Mouse (Mus musculus) forelimb bud, embryonic 11.5 days (tissue): ENCODE data around the gene Rab1a.

ENCODE experiments used
- DNase-seq: peaks from one replicate; pipeline ENCODE4 v3.0.0-alpha.2; 2012; ENCODE audit warnings: low read depth, low spot score

The Rab1a gene

GRCm38 (mm10) chr11:20247146-20247855, 46.1 kb downstream of the Rab1a start:
- DNase-seq = no peak

- no peak for DNase-seq
Observed at GRCm38 (mm10) chr11:20248277-20248676, 47.0 kb downstream of the Rab1a start.

- no peak for DNase-seq
Observed at GRCm38 (mm10) chr11:20248840-20249239, 47.6 kb downstream of the Rab1a start.

DNA sequence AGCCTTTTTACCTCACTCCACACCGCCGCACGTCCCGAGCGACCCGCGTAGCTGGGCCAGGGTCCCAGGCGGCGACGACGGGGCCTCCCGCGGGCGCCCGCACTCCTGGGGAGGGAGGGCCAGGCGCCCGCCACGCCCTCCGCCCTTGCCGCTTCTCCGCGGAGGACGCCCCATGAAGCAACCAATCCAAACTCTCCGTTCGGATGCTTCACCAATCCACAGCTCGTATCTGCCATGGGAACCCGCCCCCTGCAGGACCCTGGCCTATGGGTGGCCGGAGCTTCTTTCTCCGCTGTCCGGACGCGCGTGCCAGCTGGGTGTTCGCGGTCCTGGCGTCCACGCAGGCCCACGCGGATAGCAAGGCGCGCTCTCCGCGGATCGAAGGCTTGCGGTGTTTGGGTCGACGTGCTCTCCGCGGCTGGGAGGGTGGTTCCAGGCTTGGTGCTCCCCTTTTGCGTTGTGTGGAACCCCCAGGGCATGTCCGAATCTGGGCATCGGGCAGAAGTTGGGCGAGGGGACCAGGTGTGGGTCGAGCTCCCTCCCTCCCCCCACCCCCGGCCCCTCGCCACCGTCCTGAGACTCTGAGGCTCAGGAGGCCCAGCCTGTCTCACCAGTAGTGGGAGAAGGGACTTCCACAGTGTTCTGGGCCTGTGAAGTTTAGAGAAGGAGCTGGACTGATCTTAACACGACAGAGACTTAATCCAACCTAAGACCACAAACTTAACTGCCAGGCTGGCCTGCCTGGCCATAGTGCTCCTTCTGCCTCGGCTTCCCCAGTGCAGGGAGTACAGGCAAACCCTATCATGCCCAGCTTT, 48.3 kb downstream of the Rab1a start, which contains the start of gene Cep68:
TSS of gene Cep68 (minus strand) at position 134 of the 815 bp plus-strand sequence.
- DNase-seq = peak; percentile 94

GRCm38 (mm10) chr11:20250476-20251178, 49.4 kb downstream of the Rab1a start:
- DNase-seq = no peak

- DNase-seq = no peak
Observed at GRCm38 (mm10) chr11:20253088-20253487, 51.9 kb downstream of the Rab1a start.

DNA sequence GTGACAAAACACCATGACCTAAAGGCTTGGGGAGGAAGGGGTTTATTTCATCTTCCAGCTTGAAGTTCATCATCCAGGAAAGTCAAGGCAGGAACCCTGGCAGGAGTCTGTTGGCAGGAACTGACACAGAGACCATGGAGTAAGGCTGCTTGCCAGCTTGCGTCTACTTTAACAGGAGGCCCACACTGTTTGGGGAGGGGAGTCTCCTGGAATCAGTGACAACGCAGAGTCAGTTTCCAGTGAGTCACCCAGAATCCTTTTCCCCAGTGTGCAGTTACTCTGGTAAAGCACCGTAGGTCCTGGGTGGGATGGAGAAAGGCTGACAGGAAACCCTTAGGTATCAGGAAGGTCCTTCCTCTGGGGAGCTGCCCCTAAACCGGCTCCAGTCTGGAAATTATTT, 53.6 kb downstream of the Rab1a start:
- no peak for DNase-seq

DNA sequence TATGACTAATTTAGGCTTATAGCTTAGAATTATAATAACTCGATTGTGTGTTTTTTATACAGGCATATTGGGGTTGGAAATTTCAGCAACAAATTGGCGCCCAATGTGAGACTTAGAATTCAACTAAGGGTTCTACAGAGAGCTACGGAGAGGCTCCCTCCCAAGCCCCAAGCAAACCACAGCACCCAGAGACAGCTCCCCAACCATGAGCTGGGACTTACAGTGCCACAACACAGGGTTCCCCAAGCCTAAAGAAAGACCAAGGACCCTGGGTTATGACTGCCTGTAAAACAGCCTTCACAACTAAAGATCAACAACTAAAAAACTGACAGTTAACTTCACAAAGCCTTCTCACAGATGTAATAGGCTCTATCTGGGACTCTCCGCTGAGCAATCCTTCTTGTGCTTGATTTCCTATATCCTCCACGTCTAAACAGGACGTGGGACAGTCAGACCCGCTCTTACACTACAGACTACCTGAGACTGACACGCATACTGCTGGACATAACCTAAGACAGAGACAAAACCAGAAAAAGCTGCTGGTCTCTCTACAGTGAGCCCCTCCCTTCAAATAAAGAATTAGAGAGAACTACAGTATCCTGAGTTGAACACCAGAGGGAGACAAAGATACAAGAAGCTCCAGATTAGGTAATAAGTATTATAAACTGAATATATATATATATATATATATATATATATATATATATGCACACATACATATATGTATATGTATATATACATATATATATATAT, 61.6 kb downstream of the Rab1a start:
- DNase-seq = no peak

DNA sequence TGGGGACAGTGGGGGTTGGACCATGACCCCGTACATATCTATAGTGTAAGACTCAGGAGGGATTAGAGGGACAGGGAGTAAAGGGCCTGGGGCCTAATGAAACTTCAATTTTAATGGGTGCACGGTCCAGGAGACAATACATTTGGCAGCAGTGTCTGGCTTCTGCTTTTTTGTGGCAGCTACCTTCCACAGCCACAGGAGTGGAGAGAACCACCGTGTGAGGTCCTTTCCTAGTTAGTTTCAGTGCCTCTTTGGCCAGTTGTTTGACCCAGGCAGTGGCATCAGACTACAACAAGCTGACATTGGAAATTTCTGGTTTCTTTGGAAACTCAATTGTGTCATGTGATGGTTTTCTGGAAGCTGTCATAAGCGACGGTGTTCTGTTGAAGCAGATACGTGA, 68.7 kb downstream of the Rab1a start:
- DNase-seq = no peak

DNA sequence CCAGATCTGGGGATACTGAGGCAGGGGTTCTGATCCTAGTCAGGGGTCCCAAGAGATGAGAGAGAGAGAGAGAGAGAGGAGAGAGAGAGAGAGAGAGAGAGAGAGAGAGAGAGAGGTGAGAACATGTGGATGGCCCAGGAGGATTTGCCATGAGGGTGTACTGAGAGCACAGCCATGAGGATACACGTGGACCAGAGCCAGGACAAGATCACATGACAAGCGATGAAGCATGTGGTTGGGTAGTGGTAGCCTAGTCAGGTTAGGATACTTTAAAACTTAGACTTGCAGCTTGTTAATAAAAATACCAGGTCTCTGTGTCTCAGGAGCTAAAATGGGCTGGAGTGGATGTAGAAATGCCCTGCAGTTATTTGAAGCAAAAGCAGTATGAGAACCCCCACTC, 74.7 kb downstream of the Rab1a start:
- no peak for DNase-seq
